Mouse (Mus musculus) gonadal fat pad, adult 2 months (tissue): Measurements from ENCODE around the gene Rapgefl1. TPM values are rescaled to one million over a fixed set of nuclear protein-coding genes. Genes with fewer than 3 reads are reported as not detected.

Experiments
- DNase-seq: peaks from one replicate; pipeline ENCODE4 v3.0.0-alpha.2; 2012; ENCODE audit warnings: low read depth
- polyA plus RNA-seq: library from polyadenylated mRNA; depleted of rRNA; stranded (reverse); fragments of >200 nt; gene quantifications from 2 replicates; pipeline ENCODE4 v1.2.3, GENCODE M21; 2012; rRNA removed

Gene Rapgefl1
- 4.0 and 4.9 TPM in 2 replicates for polyA plus RNA-seq

DNA sequence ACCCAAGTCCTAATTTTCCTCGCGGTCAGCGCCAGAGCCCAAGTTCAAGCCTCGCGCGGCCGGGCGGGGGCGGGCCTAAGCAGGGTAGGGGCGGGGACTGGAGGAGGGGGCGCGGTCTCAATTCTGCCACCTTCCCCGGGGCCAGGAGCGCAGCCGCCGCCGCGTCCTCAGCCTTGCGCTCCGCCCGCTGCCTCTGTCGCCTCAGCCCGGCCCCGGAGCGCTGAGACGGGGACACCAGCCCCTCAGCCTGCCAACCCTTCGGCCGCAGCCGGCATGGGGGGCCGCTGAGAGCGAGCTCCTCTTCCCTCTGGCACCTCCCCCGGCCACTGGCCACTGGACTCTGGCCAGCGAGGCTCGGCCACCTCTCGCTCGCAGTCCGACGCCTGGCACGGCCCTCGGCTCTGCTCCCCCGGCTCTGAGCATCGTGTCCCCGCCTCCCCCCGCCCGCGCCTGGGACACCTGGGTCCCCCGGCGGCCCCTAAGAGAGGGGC, at the start of gene Rapgefl1:
Gene Rapgefl1, plus strand, starts transcription at position 135 of the 491 bp plus-strand sequence.
- DNase-seq, result no peak

DNA sequence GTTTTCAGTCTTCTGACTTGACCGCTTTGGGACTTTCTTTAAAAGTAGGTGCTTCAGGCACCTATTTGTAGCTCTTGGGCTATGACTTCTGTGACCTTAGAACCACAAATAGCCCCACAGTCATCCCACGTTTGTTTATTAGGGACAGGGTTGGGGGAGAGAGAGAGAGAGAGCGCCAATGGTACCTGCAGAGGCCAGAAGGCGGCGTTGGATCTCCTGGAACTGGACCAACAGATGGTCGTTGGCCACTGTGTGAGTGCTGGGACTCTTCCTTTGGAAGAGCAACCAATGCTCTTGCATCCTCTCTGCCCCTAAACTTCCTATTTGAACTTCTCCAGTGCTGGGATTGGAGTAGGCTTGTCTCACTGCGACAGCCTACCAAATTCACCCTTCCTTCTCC, 49.4 kb upstream of the Rapgefl1 start:
- DNase-seq, result no peak

GRCm38 (mm10) chr11:98787691-98788090, 48.9 kb upstream of the Rapgefl1 start:
- DNase-seq, result no peak

GRCm38 (mm10) chr11:98788139-98788538, 48.4 kb upstream of the Rapgefl1 start:
- no peak for DNase-seq

DNA sequence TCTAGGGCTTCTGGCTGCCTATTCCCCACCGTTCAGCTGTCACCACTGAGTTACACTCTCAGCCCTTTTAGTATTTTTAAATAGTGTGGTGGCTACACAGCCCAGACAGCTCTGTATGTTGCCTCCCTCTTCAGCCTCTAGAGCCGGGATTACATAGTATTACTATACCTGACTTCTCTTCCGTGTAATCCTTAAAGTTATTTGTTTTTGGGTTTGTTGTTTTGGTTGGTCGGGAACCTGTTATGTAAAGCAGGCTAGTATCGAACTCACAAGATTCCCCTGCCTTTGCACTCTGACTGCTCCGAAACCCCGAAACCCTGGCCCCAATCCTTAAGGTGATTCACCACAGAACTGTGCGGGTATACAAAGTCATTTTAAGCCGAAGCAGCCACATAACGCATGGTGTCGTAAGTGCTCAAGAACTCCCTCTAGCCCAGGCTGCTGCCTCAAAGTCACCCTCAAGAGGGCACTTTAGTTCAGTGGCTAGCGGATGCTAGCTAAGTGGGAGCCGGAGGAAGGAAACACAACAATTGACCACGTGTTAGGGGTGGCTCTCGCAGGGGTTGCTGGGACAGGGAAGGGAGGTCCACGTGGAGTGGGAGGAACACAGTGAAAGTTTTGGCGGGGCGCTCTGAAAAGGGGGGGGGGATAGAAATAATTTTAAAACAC, 47.9 kb upstream of the Rapgefl1 start:
- no peak for DNase-seq

GRCm38 (mm10) chr11:98789219-98789807, 47.3 kb upstream of the Rapgefl1 start:
- DNase-seq, result no peak

DNA sequence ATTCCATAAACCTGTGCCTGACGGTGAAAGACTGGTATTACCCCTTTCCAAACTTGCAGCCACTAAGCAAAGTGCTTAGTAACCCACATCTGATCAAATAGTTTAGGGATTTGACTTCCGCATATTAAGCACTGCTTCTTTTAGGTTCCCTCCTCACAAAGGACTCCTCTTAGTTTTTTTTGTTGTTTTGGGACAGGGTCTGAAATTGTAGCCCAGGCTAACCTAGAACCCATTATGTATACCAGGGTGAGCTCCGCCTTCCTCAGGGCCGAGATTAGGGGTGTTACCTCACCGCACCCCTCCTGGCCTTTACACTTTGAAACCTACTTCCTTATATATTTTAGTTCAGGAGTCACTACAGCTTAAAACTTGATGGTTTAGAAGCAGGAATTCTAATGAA, 46.8 kb upstream of the Rapgefl1 start:
- no peak for DNase-seq

DNA sequence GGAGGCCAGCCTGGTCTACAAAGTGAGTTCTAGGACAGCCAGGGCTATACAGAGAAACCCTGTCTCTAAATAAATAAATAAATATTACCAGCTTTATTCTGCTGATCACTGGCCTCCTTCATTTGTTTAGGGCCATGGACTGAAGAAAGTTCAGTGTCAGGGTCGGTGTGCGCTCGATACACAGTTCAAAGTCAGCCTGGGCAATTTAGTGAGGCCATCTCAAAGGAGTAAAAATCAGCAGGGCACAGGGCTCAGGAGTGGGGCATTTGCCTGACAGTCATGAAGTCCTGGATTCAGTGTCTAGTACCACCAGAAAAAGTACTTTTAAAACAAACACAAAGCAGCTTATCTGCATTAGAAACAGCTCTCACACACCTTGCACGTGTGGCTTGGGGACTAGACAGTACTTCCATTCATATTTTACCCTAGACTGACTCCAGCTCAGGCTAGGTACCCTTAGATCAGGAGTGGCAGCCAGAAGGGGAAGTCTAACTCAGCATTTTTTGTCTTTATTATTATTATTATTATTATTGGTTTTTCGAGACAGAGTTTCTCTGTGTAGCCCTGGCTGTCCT, 45.9 kb upstream of the Rapgefl1 start:
- DNase-seq, result no peak

DNA sequence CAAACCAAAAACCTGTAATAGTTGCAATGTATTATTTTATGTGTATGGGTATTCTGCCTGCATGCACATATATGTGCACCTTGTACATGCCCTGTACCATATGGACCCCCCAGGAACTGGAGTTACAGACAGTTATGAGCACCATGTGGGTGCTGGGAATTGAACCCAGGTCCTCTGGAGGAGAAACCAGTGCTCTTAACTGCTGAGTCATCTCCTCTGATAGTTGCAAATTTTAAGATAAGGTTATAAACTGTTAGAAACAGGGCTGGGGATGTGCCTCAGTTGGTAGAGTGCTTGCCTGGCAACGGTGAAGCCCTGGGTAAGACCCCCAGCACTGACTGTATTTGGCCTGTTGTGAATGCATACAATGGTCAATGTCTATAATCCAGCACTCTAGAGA, 45.1 kb upstream of the Rapgefl1 start:
- DNase-seq, result no peak

- DNase-seq, result no peak
Measured at GRCm38 (mm10) chr11:98792081-98792480, 44.5 kb upstream of the Rapgefl1 start.

GRCm38 (mm10) chr11:98794469-98795014, 42.0 kb upstream of the Rapgefl1 start:
- DNase-seq, result no peak

DNA sequence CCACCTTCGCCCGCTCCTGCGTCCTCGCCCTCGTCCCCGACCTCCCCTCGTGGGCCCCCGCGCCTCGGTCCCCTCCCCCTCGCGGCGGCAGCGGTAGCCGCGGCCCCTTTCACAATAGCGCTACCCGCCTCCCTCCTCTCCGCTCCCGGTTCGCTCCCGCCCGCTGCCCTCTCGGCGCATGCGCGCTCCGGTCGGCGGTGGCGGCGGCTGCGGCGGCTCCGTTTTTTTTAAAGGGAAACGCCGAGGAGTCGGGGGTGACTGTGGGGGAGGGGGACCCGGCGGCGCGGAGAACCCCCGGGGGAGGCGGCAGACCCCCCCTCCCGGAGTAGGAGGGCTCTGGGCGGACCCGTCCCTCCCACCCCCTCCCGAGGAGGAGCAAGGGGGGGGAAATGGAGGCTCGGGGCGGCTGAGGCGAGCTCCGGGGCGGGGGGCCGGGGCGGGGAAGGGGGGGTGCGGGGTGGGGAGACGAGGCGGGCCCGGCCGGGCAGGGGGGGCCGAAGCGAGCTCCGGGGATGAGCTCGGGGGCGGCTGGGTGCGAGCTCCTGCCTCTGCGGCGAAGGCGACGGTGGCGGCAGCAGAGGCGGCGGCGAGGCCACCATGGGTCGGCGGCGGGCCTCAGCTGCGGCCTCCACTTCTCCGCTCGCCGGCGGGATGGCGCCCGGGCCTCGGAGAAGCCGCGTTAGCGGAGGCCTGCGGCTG, 41.4 kb upstream of the Rapgefl1 start, which contains the start of gene Msl1:
Gene Msl1, plus strand, starts transcription at position 502 of the 699 bp plus-strand sequence.
- DNase-seq, result no peak

- DNase-seq, result no peak
Measured at GRCm38 (mm10) chr11:98795714-98796514, 40.7 kb upstream of the Rapgefl1 start.

- DNase-seq, result no peak
Measured at GRCm38 (mm10) chr11:98796515-98797216, 39.9 kb upstream of the Rapgefl1 start.

DNA sequence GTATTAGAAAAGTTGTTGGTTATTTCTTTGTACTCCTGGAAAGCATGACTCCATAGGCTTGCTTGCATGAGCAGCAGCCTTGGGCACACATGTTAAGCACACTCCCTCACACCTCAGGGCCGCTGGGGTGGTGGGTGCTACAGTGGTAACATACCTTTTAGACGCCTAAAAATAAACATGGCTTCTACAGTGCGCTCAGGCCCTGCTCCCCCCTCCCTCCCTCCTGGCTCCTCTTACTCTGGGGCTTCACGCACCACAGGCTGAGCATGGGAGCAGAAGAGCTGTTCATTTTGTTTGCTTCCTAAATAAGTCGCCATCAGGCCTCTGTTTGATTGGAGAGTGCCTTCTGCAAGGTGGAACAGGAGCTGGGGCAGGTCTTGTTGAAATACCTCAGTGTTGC, 39.3 kb upstream of the Rapgefl1 start:
- no peak for DNase-seq

GRCm38 (mm10) chr11:98797909-98798308, 38.7 kb upstream of the Rapgefl1 start:
- no peak for DNase-seq

- DNase-seq, result no peak
Measured at GRCm38 (mm10) chr11:98804605-98805004, 32.0 kb upstream of the Rapgefl1 start, which contains the start of gene Casc3. Gene Casc3, plus strand, starts transcription at chr11:98804905.

DNA sequence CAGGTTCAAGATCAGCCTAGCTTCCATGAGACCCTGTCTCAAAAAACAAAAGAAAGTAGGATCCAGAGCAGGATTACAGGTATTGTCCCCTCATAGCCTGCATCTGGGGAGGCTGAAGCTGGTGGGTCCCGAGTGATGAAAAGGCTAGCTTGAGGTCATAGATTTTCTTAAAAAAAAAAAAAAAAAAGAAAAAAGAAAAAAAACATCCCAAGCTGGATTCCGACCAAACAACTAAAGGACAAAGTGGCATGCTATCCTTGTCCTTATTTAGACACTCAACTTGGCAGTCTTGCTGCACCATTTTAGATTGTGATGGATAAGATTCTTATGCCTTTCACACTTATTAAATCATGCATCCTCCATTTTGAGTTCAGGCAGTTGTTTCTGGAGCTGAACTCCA, 28.2 kb upstream of the Rapgefl1 start:
- DNase-seq, result no peak

- no peak for DNase-seq
Measured at GRCm38 (mm10) chr11:98809457-98810290, 26.9 kb upstream of the Rapgefl1 start.

DNA sequence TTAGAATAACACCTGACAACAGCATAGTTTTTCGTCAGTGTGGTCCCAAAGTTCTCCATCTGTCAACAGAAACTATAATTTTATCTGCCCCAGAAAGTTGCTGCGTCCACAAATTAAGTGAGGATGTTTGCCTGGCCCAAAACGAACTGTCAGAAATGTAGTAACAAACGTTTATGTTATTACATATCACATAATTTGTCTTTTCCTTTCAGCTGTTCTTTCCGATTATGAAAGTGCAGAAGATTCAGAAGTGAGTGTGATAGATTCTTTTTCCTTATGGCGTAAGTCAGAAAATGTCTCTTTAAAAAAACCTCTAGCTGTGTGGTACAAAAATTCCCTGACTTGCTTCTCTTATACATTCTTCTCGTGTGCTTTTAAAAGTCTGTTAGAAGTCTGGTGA, 25.9 kb upstream of the Rapgefl1 start:
- no peak for DNase-seq
